In the genomic region with DNA sequence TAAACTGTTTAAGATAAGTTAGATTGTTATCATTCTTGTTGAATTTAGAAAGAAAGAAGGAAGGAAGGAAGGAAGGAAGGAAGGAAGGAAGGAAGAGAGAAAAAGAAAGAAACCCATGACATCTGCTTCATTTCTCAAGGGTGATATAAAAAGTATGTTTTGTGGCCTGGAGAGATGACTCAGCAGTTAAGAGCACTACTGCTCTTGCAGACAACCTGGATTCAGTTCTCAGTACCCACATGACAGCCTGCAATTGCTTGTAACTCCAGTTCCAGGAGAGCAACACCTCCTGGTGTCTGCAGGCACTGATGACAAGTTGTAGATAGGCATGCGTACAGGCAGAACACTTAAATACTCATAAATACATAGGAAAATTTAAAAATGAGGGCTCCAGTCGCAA, we compare ENCODE assay signal across 14 mouse cellular contexts.
"Had no signal": no experiment of that assay in that cellular context is flagged by ENCODE, and none has a peak within 500 bp of the region (broad histone marks: within the 10 kb centered on the region; RNA-seq: fewer than 3 reads in every experiment).

No protein-coding gene starts in this region.

- H3K4me3 ChIP-seq: limb, embryonic 13.5 days; liver, embryonic 15.5 days; myocyte; neural tube, embryonic 15.5 days; stomach, embryonic 15.5 days had no signal

- H3K4me2 ChIP-seq: limb, embryonic 13.5 days; liver, embryonic 11.5 days; liver, embryonic 15.5 days; lung, embryonic 14.5 days; neural tube, embryonic 15.5 days; stomach, embryonic 15.5 days had no signal

- H3K27ac ChIP-seq: limb, embryonic 13.5 days; liver, embryonic 15.5 days; neural tube, embryonic 15.5 days; stomach, embryonic 15.5 days had no signal

- H3K9me3 ChIP-seq: limb, embryonic 13.5 days; liver, embryonic 15.5 days; neural tube, embryonic 15.5 days; stomach, embryonic 15.5 days had no signal

- DNase-seq: kidney, postnatal 14 days; left cerebral cortex, postnatal 4 days; lung, embryonic 14.5 days; lung, postnatal 10 days; midbrain, embryonic 14.5 days; right cerebral cortex, adult 18-20 months; thymus, adult 2 months; thymus, postnatal 25 days had no signal

- H3K4me1 ChIP-seq: limb, embryonic 13.5 days; liver, embryonic 15.5 days; stomach, embryonic 15.5 days had no signal

- H3K9ac ChIP-seq: limb, embryonic 13.5 days; liver, embryonic 15.5 days; lung, embryonic 14.5 days; neural tube, embryonic 15.5 days; stomach, embryonic 15.5 days had no signal

- H3K27me3 ChIP-seq: limb, embryonic 13.5 days; liver, embryonic 15.5 days; neural tube, embryonic 15.5 days; stomach, embryonic 15.5 days had no signal
